Mouse (Mus musculus) layer of hippocampus, adult 11-12 months (tissue): ENCODE results near the gene Srsf5.
"Not testable (repeated sequence)": the region's sequence is repeated elsewhere in the genome, so short reads cannot be mapped to it uniquely, and the experiment has no call there.

Source experiments
- DNase-seq: peaks from one replicate; pipeline ENCODE4 v3.0.0; 2022; ENCODE audit warnings: low spot score

The Srsf5 gene

GRCm38 (mm10) chr12:80945334-80945995 lies at the start of gene Srsf5:
TSS of gene Srsf5 (plus strand) at chr12:80945504.
- DNase-seq, result peak; percentile 98

GRCm38 (mm10) chr12:80909631-80910030 lies 35.7 kb upstream of the Srsf5 start:
- DNase-seq, result no peak

GRCm38 (mm10) chr12:80917764-80918163 lies 27.5 kb upstream of the Srsf5 start:
- DNase-seq, result no peak

GRCm38 (mm10) chr12:80921301-80921700 lies 24.0 kb upstream of the Srsf5 start:
- DNase-seq, result no peak

GRCm38 (mm10) chr12:80922869-80923268 lies 22.4 kb upstream of the Srsf5 start:
- no peak for DNase-seq

- DNase-seq, result no peak
These were observed 21.7 kb upstream of the Srsf5 start for GRCm38 (mm10) chr12:80923602-80924001.

- peak; percentile 52 for DNase-seq
These were observed 21.1 kb upstream of the Srsf5 start for GRCm38 (mm10) chr12:80924205-80924604.

- no peak for DNase-seq
These were observed 19.4 kb upstream of the Srsf5 start for GRCm38 (mm10) chr12:80925919-80926318.

GRCm38 (mm10) chr12:80926550-80926949 lies 18.8 kb upstream of the Srsf5 start:
- no peak for DNase-seq

- DNase-seq, result no peak
These were observed 17.8 kb upstream of the Srsf5 start for GRCm38 (mm10) chr12:80927518-80927917.

- no peak for DNase-seq
These were observed 16.4 kb upstream of the Srsf5 start for GRCm38 (mm10) chr12:80928881-80929280.

- DNase-seq, result no peak
These were observed 15.2 kb upstream of the Srsf5 start for GRCm38 (mm10) chr12:80930141-80930540.

GRCm38 (mm10) chr12:80931402-80932140 lies 13.7 kb upstream of the Srsf5 start:
- DNase-seq, result no peak

- no peak for DNase-seq
These were observed 12.4 kb upstream of the Srsf5 start for GRCm38 (mm10) chr12:80932865-80933264.

GRCm38 (mm10) chr12:80936751-80937150 lies 8.6 kb upstream of the Srsf5 start:
- no peak for DNase-seq

- DNase-seq, result no peak
These were observed 7.8 kb upstream of the Srsf5 start for GRCm38 (mm10) chr12:80937331-80938029.

GRCm38 (mm10) chr12:80938642-80939041 lies 6.7 kb upstream of the Srsf5 start:
- peak; percentile 54 for DNase-seq

- DNase-seq, result no peak
These were observed 6.1 kb upstream of the Srsf5 start for GRCm38 (mm10) chr12:80939165-80939564.

GRCm38 (mm10) chr12:80941886-80942285 lies 3.4 kb upstream of the Srsf5 start:
- DNase-seq, result no peak

GRCm38 (mm10) chr12:80943395-80943794 lies 1.9 kb upstream of the Srsf5 start:
- DNase-seq, result no peak

GRCm38 (mm10) chr12:80944204-80944603 lies 1.1 kb upstream of the Srsf5 start:
- DNase-seq, result no peak

- DNase-seq, result not testable (repeated sequence)
These were observed 356 bp upstream of the Srsf5 start for GRCm38 (mm10) chr12:80944963-80945333.

GRCm38 (mm10) chr12:80945996-80946355 lies 672 bp downstream of the Srsf5 start:
- DNase-seq, result peak; percentile 95
